Mouse (Mus musculus) spleen, adult 2 months (tissue): ENCODE results near the gene Gabrr2.

Experiments
- CTCF ChIP-seq: fragments of 200-500 bp; IDR thresholded peaks from 2 replicates; pipeline ENCODE4 v1.5.1; 2011; ENCODE audit warnings: mild to moderate bottlenecking, inconsistent platforms; ENCODE audit not compliant: insufficient read depth, insufficient read length, insufficient replicate concordance; ENCODE audit errors: extremely low read depth
- POLR2A ChIP-seq: fragments of 200-500 bp; IDR thresholded peaks from 2 replicates; pipeline ENCODE4 v1.6.1; 2011; ENCODE audit warnings: low read depth, low read length, inconsistent platforms

DNA sequence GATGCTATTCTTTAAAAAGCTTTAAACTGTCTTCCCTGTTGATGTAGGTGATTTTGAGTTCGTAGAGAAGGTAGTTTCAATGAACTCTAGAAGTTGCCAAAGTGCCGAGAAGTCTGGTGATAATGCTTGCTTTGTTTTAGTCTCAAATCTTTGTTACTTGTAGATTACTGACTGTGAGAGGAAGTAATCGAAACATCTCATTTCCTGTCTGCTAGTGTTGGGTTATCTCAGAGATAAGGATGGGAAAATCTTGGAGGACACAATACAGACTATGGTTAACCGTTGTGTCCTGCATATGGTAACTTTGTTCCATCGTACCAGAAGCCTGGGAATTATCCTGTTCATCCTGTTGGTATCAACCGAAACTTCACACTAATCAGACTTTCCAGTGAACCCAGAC is 29.3 kb upstream of the Gabrr2 start:
- TF ChIP-seq CTCF (no peak), POLR2A (no peak)
